Mouse (Mus musculus) hindbrain, postnatal 0 days (tissue): Measurements from ENCODE around the gene Hist2h4. TPM values are rescaled to one million over a fixed set of nuclear protein-coding genes. Genes with fewer than 3 reads are reported as not detected.

Experiments
- ATAC-seq: fragments of 200-750 bp; cut with Nextera tagmentation; 2 replicates; pipeline ENCODE4 v1.8.0; 2017; ENCODE audit warnings: mild to moderate bottlenecking, moderate TSS enrichment, moderate library complexity
- DNase-seq: peaks from one replicate; pipeline ENCODE4 v3.0.0-alpha.2; 2015; ENCODE audit warnings: low spot score
- H3K27ac ChIP-seq: fragments of 300-500 bp; sonication (generic); 2 replicates; pipeline ENCODE4 v1.5.1; 2014; ENCODE audit warnings: mild to moderate bottlenecking
- H3K27me3 ChIP-seq: fragments of 300-500 bp; sonication (generic); 2 replicates; pipeline ENCODE4 v1.6.1; 2014; ENCODE audit warnings: low read length, mixed read lengths; ENCODE audit not compliant: insufficient read depth
- H3K36me3 ChIP-seq: fragments of 300-500 bp; sonication (generic); 2 replicates; pipeline ENCODE4 v1.6.1; 2014; ENCODE audit warnings: low read length, mixed read lengths; ENCODE audit not compliant: insufficient read depth
- H3K4me1 ChIP-seq: fragments of 300-500 bp; sonication (generic); 2 replicates; pipeline ENCODE4 v1.6.1; 2014; ENCODE audit warnings: antibody characterized with exemption, low read length, mixed read lengths; ENCODE audit not compliant: insufficient read depth
- H3K4me2 ChIP-seq: fragments of 300-500 bp; sonication (generic); 2 replicates; pipeline ENCODE4 v1.6.1; 2014; ENCODE audit warnings: low read depth, mild to moderate bottlenecking, low read length, moderate library complexity, mixed read lengths
- H3K4me3 ChIP-seq: fragments of 300-500 bp; sonication (generic); 2 replicates; pipeline ENCODE4 v1.5.1; 2014; ENCODE audit warnings: low read length
- H3K9ac ChIP-seq: fragments of 300-500 bp; sonication (generic); replicated peaks from 2 replicates; pipeline ENCODE4 v1.6.1; 2014; ENCODE audit warnings: mild to moderate bottlenecking, low read length, moderate library complexity, mixed read lengths
- H3K9me3 ChIP-seq: fragments of 300-500 bp; sonication (generic); 2 replicates; pipeline ENCODE4 v1.6.1; 2016; ENCODE audit warnings: low read length, mixed read lengths
- CTCF ChIP-seq: IDR thresholded peaks from 2 replicates; pipeline ENCODE4 v1.5.1; 2016; ENCODE audit warnings: antibody characterized with exemption, control low read depth, low read depth
- WGBS: fragments of 180-500 bp; shearing (Covaris S2); extraction: QIAGEN DNeasy Blood & Tissue Kit; methylation state at CpG from one replicate; pipeline ENCODE4 v1.1.7; 2014; 5-methylcytosine and 5-hydroxymethylcytosine counted together
- polyA plus RNA-seq: library from polyadenylated mRNA; unstranded; fragments of >200 nt; fragmentation: Nextera tagmentation; extraction: Ambion mirVana; gene quantifications from 2 replicates; pipeline ENCODE4 v1.2.1, GENCODE M21; 2015
- total RNA-seq: library from RNA; depleted of rRNA; stranded (reverse); fragments of >200 nt; gene quantifications from 2 replicates; pipeline ENCODE4 v1.2.3, GENCODE M21; 2014

Gene Hist2h4
- total and polyA plus RNA-seq, 2 experiments from 2014 or later: 10.2 to 159 TPM

DNA sequence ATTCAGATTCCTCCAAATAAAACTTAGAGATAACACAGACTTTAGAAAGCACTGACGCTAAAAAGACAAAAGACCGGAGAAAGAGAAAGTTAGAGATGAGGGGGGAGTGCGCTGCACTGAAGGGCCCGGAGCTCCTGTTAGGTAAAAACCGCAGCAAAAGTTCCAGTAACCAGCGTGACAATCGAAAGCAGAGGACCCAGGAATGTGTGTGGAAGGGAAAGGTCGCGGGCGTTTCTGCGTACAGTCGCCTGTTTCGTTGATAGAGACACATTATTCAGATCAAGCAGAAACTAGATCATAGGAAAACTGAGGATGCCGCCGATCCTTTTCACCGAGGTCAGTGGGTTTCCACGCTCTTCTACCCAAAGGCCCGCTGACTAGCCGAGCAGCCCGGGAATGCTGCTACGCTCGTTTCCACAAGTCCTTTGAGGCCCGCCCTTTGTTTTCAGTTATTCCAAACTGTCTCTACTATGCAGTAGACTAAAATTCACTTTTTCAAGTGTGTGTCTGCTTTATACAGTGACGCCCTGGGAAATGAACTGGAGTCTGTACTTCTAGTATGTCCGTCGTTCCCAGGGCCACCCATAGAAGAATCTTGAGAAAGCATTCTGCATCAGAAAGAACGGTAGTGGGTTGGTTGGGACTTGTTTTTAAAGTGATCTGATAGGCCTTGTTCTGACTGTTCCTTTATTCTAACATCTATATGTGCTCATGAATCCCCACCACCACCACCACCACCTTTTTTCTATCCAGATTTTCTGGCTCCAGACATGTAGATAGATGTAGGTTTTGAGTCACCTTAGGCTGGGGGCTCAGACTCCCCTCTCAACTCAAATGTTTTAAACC is 670 bp upstream of the Hist2h4 start:
- H3K9me3 ChIP-seq: no peaks in the 10 kb centered on the region
- peak overlapping the region; percentile 97 for H3K27ac ChIP-seq
- 3% methylated on average over 27 of the region's 27 CpGs for WGBS
- peak overlapping the region; percentile 77 for H3K4me2 ChIP-seq
- H3K27me3 ChIP-seq: no peaks in the 10 kb centered on the region
- H3K36me3 ChIP-seq: no peaks in the 10 kb centered on the region
- no peak for TF ChIP-seq CTCF
- peak overlapping the region; percentile 50 for H3K4me3 ChIP-seq
- H3K4me1 ChIP-seq: peaks cover 20% of the 10 kb centered on the region
- ATAC-seq (peak; percentile 57), DNase-seq (peak; percentile 64)
- H3K9ac ChIP-seq: peak overlapping the region; percentile 51

DNA sequence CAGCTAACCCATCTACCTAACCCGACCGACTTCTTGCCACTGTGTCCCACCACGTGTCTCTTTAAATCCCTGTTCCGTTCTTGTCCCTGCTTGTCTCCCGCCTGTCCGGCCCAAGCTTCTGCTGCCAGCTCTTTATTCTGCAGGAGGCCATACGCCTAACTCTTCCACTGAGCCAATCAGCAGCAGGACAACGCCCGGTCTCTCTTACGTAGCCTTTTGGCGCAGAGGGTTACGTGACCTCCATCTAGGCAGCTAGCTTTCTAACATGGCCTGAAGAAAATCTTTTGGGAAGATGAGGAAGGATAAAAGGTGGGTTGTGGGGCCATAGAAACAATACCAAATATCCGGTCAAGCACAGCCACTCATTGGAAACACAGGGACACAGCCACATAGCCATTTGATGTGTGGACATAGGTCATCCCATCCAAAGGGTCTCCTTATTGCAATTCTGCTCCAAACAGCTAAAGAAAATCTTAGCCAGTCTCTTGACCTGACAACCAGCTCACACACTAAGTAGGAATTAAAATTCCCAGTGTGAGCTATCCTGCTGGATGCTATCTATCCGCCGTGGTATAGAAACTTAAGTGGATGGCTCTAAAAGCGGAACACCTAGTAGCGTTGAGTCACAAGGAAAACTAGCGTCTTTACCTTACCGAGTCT is 765 bp downstream of the Hist2h4 start:
- Histone ChIP-seq H3K9ac (peak overlapping the region; percentile 78), H3K4me3 (peak overlapping the region; percentile 50), H3K27ac (peak overlapping the region; percentile 97), H3K4me1 (peaks cover 17% of the 10 kb centered on the region; the same call in 1 of the 2 replicates), H3K36me3 (no peaks in the 10 kb centered on the region), H3K9me3 (no peaks in the 10 kb centered on the region), H3K27me3 (no peaks in the 10 kb centered on the region), H3K4me2 (peak overlapping the region; percentile 77)
- DNase-seq (peak; percentile 92), ATAC-seq (peak; percentile 77)
- no peak for TF ChIP-seq CTCF
- under 1% methylated on average over 19 of the region's 19 CpGs for WGBS

DNA sequence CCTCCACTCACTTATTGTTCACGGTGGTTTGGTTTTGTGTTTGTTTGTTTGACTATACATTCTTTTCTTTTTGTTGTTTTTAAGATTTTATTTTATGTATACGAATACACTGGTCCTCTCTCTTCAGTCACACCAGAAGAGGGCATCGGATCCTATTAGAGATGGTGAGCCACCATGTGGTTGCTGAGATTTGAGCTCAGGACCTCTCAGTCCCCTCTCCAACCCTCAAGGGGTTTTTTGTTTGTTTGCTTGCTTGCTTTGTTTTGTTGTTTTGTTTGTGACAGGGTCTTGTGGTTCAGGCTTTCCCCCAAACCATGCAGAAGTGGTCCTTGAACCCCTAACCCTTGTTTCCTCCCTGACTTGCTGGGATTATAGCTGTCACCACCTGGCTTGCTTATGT is 1.5 kb downstream of the Hist2h4 start:
- no peaks in the 10 kb centered on the region for H3K27me3 ChIP-seq
- WGBS: 45% methylated on average over 3 of the region's 3 CpGs
- DNase-seq (no peak), ATAC-seq (no peak)
- peak; percentile 31; the same call in 1 of the 2 replicates for TF ChIP-seq CTCF
- peak overlapping the region; percentile 97 for H3K27ac ChIP-seq
- no peaks in the 10 kb centered on the region for H3K36me3 ChIP-seq
- H3K4me2 ChIP-seq: peak overlapping the region; percentile 77
- peaks cover 17% of the 10 kb centered on the region; the same call in 1 of the 2 replicates for H3K4me1 ChIP-seq
- H3K9me3 ChIP-seq: no peaks in the 10 kb centered on the region
- peak overlapping the region; percentile 50 for H3K4me3 ChIP-seq
- peak overlapping the region; percentile 78 for H3K9ac ChIP-seq

DNA sequence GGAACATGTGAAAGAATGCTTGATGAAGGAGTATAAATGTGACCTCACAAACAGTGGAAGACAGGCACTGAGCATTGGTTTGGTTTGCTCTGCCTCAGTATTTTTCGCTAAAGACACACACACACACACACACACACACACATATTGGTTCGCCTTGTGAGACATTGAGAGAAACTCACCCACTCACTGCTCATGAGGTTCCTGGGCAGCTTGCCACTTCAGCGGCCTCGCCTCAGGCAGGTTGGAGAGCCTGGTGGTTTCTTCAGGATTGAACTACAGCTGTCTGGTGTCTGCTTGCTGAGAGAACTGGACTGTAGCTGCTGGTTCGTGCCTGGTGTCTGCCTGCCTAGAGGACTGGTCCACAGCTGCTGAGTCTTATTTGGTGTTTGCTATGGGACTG is 2.9 kb downstream of the Hist2h4 start:
- no peak for DNase-seq
- no peaks in the 10 kb centered on the region for H3K9me3 ChIP-seq
- no peak for TF ChIP-seq CTCF
- peaks cover 17% of the 10 kb centered on the region; the same call in 1 of the 2 replicates for H3K4me1 ChIP-seq
- H3K36me3 ChIP-seq: no peaks in the 10 kb centered on the region
- H3K4me2 ChIP-seq: no peak overlapping the region
- H3K4me3 ChIP-seq: no peak overlapping the region
- H3K27ac ChIP-seq: no peak overlapping the region
- ATAC-seq: no peak
- H3K27me3 ChIP-seq: no peaks in the 10 kb centered on the region
- no peak overlapping the region for H3K9ac ChIP-seq
- WGBS: 91% methylated on average over 5 of the region's 5 CpGs

DNA sequence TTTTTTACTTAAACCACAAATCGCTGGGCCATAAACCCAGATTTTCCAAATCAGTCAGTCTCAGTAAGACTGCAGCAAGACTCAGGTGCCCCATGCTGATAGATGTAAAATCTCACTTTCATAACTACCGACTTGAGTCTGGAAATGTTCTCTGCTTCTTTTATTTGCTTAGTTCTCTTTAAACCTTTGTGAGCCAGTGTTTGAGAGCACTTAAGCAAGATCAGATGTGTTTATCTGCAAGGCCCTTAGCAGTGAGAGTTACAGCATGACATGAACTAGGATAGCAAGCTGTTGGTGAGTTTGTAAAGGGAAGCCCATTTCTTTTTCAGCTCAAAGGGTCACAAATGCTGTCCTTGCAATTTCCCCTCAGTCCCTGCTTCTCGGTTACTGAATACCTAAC is 5.9 kb downstream of the Hist2h4 start:
- no peaks in the 10 kb centered on the region for H3K36me3 ChIP-seq
- no peak overlapping the region for H3K27ac ChIP-seq
- ATAC-seq (no peak), DNase-seq (no peak)
- no peak overlapping the region for H3K4me2 ChIP-seq
- H3K4me3 ChIP-seq: no peak overlapping the region
- H3K9me3 ChIP-seq: no peaks in the 10 kb centered on the region
- no peak overlapping the region for H3K9ac ChIP-seq
- no peaks in the 10 kb centered on the region for H3K27me3 ChIP-seq
- H3K4me1 ChIP-seq: peaks cover 6% of the 10 kb centered on the region; the same call in 1 of the 2 replicates
- 82% methylated on average over 3 of the region's 3 CpGs for WGBS
- TF ChIP-seq CTCF: no peak

DNA sequence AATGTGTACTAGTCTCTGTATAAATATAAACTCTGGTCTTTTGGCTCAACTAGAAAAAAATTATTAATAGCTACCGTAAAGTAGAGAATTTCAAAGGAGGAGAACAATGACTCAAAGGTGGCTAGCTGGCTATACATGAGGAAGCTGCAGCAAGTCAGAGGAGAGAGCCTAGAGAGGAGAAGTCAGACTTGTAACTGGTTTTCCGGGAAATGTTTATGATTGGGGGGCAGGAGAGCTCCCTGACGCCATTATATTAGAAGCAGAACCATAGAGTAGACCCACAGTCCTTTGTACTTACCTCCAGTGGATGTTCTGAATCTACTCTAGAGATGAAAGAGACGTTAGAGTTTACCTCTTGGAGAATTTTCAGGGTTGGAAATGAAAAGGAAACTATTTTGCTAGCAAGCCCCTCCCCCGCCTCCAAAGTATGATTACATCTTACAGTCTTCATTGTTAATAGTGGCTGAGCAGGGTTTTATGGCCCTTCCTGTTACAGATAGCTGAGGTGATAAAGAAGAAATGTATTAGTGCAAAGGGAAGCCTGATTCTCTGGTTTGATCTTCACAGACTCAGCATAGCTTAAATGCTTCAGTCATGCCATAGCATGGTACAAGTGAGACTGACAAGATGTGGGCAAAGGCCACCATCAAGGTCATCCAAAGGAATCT is 7.1 kb downstream of the Hist2h4 start:
- Histone ChIP-seq H3K4me2 (no peak overlapping the region), H3K4me3 (no peak overlapping the region), H3K4me1 (no peaks in the 10 kb centered on the region), H3K36me3 (no peaks in the 10 kb centered on the region), H3K27ac (no peak overlapping the region), H3K27me3 (no peaks in the 10 kb centered on the region), H3K9me3 (no peaks in the 10 kb centered on the region), H3K9ac (no peak overlapping the region)
- no peak for ATAC-seq
- WGBS: 82% methylated on average over 5 of the region's 5 CpGs
- TF ChIP-seq CTCF: no peak
- no peak for DNase-seq
